Mouse (Mus musculus) lung, postnatal 4 days (tissue): Measurements from ENCODE around the gene Snx32.

ENCODE experiments used
- DNase-seq, 2 experiments: peaks; one replicate each; pipeline ENCODE4 v3.0.0; 2021

The Snx32 gene

GRCm38 (mm10) chr19:5455037-5455436 lies 55.3 kb downstream of the Snx32 start:
- no peak for DNase-seq

GRCm38 (mm10) chr19:5451766-5452165 lies 58.6 kb downstream of the Snx32 start:
- DNase-seq = no peak

- DNase-seq = no peak
These were observed 60.7 kb downstream of the Snx32 start for GRCm38 (mm10) chr19:5449673-5450072.

GRCm38 (mm10) chr19:5448354-5449150 lies 61.8 kb downstream of the Snx32 start:
- peak in 1 of 2 experiments; percentile 46 for DNase-seq

GRCm38 (mm10) chr19:5447515-5448353 lies 62.6 kb downstream of the Snx32 start, which contains the start of gene Fosl1:
Gene Fosl1 (plus strand): TSS chr19:5447547.
- DNase-seq = peak; percentile 78 to 80

- DNase-seq = no peak
These were observed 64.6 kb downstream of the Snx32 start for GRCm38 (mm10) chr19:5445747-5446146.

GRCm38 (mm10) chr19:5444954-5445353 lies 65.4 kb downstream of the Snx32 start:
- no peak for DNase-seq

GRCm38 (mm10) chr19:5444371-5444908 lies 65.9 kb downstream of the Snx32 start:
- no peak for DNase-seq
